Mouse (Mus musculus) hindbrain, embryonic 14.5 days (tissue): ENCODE results near the gene Fkbp4. TPM values are rescaled to one million over a fixed set of nuclear protein-coding genes. Genes with fewer than 3 reads are reported as not detected.

Experiments used
- ATAC-seq: fragments of 200-750 bp; cut with Nextera tagmentation; 2 replicates; pipeline ENCODE4 v1.8.0; 2017; ENCODE audit warnings: moderate number of reproducible peaks, mild to moderate bottlenecking, moderate TSS enrichment, moderate library complexity; ENCODE audit not compliant: low FRiP score
- DNase-seq: peaks from one replicate; pipeline ENCODE4 v3.0.0-alpha.2; 2015; ENCODE audit warnings: low spot score
- H3K27ac ChIP-seq: fragments of 300-500 bp; sonication (generic); 2 replicates; pipeline ENCODE4 v1.5.1; 2014; ENCODE audit warnings: mild to moderate bottlenecking, moderate library complexity
- H3K27me3 ChIP-seq: fragments of 300-500 bp; sonication (generic); 2 replicates; pipeline ENCODE4 v1.6.1; 2014; ENCODE audit warnings: mild to moderate bottlenecking, low read length, mixed read lengths; ENCODE audit not compliant: control insufficient read depth, insufficient read depth
- H3K36me3 ChIP-seq: fragments of 300-500 bp; sonication (generic); replicated peaks from 2 replicates; pipeline ENCODE4 v1.6.1; 2014; ENCODE audit not compliant: control insufficient read depth, insufficient read depth
- H3K4me1 ChIP-seq: fragments of 300-500 bp; sonication (generic); replicated peaks from 2 replicates; pipeline ENCODE4 v1.6.1; 2014; ENCODE audit warnings: antibody characterized with exemption, low read length, mixed read lengths; ENCODE audit not compliant: control insufficient read depth, insufficient read depth
- H3K4me2 ChIP-seq: fragments of 300-500 bp; sonication (generic); replicated peaks from 2 replicates; pipeline ENCODE4 v1.6.1; 2014; ENCODE audit warnings: mild to moderate bottlenecking, moderate library complexity
- H3K4me3 ChIP-seq: fragments of 300-500 bp; sonication (generic); replicated peaks from 2 replicates; pipeline ENCODE4 v1.5.1; 2014; ENCODE audit warnings: mild to moderate bottlenecking, low read length
- H3K9ac ChIP-seq: fragments of 300-500 bp; sonication (generic); 2 replicates; pipeline ENCODE4 v1.6.1; 2014
- H3K9me3 ChIP-seq: fragments of 300-500 bp; sonication (generic); 2 replicates; pipeline ENCODE4 v1.6.1; 2016; ENCODE audit warnings: low read length; ENCODE audit not compliant: control insufficient read depth
- WGBS: fragments of 180-500 bp; shearing (Covaris S2); extraction: QIAGEN DNeasy Blood & Tissue Kit; methylation state at CpG from one replicate; pipeline ENCODE4 v1.1.7; 2014; 5-methylcytosine and 5-hydroxymethylcytosine counted together
- polyA plus RNA-seq: library from polyadenylated mRNA; unstranded; fragments of >200 nt; fragmentation: Nextera tagmentation; extraction: Ambion mirVana; gene quantifications from 2 replicates; pipeline ENCODE4 v1.2.1, GENCODE M21; 2014

Gene Fkbp4
- polyA plus RNA-seq, 1 experiment from 2014 or later = 293 TPM

DNA sequence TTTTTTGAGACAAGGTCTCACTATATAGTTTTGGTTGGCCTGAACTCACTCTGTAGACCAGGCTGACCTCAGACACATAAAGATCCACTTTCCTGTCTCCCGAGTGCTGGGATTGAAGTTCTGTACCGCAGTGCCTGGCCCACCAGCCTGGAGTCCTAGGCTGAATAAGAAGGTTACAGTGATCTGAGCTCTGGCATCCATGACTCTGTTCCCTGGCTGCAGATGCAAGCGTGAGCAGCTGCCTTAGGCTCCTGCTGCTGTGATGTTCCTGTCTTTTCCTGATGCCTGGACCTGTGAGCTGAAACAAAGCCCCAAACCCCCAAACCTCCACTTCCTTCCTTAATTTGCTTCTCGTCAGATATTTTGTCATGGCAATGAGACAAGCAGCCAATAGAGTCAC lies 26.5 kb upstream of the Fkbp4 start:
- ATAC-seq = no peak
- WGBS = 88% methylated on average over 4 of the region's 4 CpGs
- no peaks in the 10 kb centered on the region for H3K4me1 ChIP-seq
- no peak overlapping the region for H3K4me3 ChIP-seq
- DNase-seq = no peak
- no peaks in the 10 kb centered on the region for H3K27me3 ChIP-seq
- H3K9ac ChIP-seq = no peak overlapping the region
- H3K4me2 ChIP-seq = no peak overlapping the region
- H3K27ac ChIP-seq = no peak overlapping the region
- H3K36me3 ChIP-seq = no peaks in the 10 kb centered on the region
- no peaks in the 10 kb centered on the region for H3K9me3 ChIP-seq

DNA sequence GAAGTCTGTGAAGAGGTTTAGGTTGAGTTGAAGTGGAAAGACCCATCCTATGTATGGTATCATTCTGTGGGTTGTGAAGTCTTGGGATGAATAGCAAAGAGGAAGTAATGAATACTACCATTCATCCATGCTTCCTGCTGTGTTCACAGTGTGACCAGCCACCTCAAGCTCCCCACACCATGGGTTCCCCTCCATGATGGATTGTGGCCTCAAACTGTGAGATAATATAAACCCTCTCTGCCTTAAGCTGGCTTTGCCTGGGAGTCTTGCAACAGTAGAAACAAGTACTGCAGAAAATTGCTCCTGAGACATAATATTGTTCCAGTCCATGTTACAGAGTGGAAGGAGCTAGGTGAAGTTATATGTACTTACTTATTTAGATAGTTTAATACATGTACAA lies 23.1 kb upstream of the Fkbp4 start:
- H3K36me3 ChIP-seq = no peaks in the 10 kb centered on the region
- H3K9ac ChIP-seq = no peak overlapping the region
- ATAC-seq = no peak
- no peak overlapping the region for H3K27ac ChIP-seq
- no peak overlapping the region for H3K4me3 ChIP-seq
- H3K9me3 ChIP-seq = no peaks in the 10 kb centered on the region
- no peak for DNase-seq
- H3K4me1 ChIP-seq = no peaks in the 10 kb centered on the region
- no peak overlapping the region for H3K4me2 ChIP-seq
- no peaks in the 10 kb centered on the region for H3K27me3 ChIP-seq

DNA sequence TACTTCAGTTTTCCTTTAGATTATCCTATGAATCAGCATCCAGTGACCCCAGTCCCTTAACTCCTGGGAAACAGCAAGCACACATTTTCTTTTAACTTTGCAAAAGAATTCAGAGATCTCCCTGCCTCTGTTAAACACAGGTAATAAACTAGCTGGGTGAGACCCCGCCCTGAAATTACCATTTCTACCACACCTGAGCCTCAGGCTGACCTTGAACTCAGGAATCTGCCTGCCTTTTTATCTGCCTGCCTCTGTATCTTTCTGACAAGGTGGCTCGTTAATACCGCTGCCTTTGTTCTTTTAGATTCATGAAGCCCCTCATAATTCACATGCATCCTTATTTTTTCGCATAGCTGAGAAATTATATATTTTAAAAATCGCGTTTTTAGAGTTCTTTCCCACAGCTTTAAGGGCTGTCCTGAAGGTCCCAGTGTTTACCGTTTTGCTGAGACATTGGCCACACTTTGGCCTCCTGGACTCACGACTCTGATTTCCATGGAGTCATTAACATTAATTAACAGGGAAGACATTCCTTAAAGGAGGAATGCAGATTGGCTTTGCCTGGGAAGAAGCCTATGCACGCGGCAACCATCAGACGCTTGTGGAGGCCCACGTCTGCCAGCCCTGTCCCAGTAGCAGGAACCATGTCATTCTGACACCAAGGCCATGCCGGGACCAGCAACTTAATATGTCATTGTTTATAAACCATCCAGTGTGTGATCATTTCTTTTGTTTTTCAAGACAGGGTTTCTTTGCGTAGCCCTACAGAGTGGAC lies 22.4 kb upstream of the Fkbp4 start:
- no peaks in the 10 kb centered on the region for H3K9me3 ChIP-seq
- DNase-seq (no peak), ATAC-seq (no peak)
- H3K4me3 ChIP-seq = no peak overlapping the region
- WGBS = 80% methylated on average over 14 of the region's 14 CpGs
- H3K4me2 ChIP-seq = no peak overlapping the region
- H3K4me1 ChIP-seq = no peaks in the 10 kb centered on the region
- no peak overlapping the region for H3K27ac ChIP-seq
- H3K9ac ChIP-seq = no peak overlapping the region
- no peaks in the 10 kb centered on the region for H3K36me3 ChIP-seq
- H3K27me3 ChIP-seq = no peaks in the 10 kb centered on the region

DNA sequence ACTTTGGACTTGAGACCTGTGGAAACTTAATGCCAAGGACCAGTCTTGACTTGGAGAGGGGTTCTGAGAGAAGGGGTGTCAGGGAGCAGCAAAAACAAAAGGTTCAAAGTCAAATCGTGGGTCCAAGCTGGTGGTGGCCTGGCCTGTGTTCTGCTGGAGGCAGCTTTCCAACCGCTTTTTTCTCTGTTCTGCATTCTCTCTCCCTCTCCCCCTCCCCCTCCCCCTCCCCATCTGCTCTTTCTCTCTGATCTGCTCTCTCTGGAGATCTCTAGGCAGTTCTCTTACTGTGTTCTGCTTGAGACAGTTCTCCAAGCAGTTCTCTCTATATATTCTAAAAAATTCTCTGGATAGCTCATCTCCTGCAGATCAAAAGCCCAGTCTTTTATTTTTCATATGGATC lies 21.8 kb upstream of the Fkbp4 start:
- Histone ChIP-seq H3K9ac (no peak overlapping the region), H3K4me1 (no peaks in the 10 kb centered on the region), H3K4me3 (no peak overlapping the region), H3K9me3 (no peaks in the 10 kb centered on the region), H3K27ac (no peak overlapping the region), H3K36me3 (no peaks in the 10 kb centered on the region), H3K4me2 (no peak overlapping the region), H3K27me3 (no peaks in the 10 kb centered on the region)
- DNase-seq (no peak), ATAC-seq (no peak)
- 22% methylated on average over 2 of the region's 2 CpGs for WGBS

DNA sequence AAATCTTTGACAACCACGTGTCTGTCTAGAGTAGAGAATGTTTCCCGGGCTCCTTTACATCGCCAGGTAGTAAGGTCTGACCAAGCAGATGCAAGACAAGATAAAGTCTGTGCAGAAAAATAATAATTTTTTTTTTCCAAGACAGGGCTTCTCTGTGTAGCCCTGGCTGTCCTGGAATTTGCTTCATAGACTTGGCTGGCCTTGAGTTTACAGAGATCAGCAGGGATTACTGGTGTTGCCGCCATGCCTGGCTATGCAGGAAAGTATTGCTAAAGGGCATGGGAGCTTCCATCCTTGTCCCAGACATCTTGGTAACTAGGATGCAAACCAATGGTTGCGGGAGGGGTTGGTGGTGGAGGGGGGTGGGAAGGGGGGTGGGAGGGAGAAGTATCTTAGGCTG lies 18.7 kb upstream of the Fkbp4 start:
- no peak overlapping the region for H3K4me3 ChIP-seq
- no peaks in the 10 kb centered on the region for H3K4me1 ChIP-seq
- H3K9me3 ChIP-seq = no peaks in the 10 kb centered on the region
- H3K27ac ChIP-seq = no peak overlapping the region
- no peaks in the 10 kb centered on the region for H3K27me3 ChIP-seq
- no peaks in the 10 kb centered on the region for H3K36me3 ChIP-seq
- DNase-seq (no peak), ATAC-seq (no peak)
- 79% methylated on average over 5 of the region's 5 CpGs for WGBS
- no peak overlapping the region for H3K4me2 ChIP-seq
- no peak overlapping the region for H3K9ac ChIP-seq

DNA sequence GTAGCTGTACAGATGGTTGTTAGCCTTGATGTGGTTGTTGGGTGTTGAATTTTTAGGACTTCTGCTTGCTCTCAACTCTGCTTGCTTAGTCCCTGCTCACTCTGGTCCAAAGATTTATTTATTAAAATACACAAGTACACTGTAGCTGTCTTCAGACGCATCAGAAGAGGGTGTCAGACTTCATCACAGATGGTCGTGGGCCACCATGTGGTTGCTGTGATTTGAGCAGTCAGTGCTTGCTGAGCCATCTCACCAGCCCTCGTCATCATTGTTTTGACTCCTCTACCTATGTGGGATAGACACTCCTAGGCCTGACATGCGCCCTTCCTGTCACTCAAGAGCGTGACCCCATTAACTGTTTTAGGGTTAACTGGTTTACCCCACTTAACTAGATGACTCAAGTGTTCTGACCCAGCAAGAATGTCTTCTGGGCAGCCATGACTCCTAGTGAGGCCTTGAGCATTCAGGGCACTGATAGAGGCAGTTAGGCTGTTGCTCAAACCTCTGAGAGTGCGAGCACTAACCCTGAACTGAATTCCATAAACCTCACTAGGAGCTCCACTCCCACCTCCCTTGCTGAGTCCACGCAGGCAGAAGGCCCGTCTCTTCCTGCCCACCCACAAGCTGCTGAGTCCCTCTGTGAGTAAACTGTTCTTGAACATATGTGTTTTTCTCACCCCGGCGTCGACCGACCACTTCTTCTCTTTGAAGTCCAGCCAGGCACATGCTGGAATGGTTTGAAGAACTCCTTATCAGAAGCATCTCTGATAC lies 17.5 kb upstream of the Fkbp4 start:
- DNase-seq (no peak), ATAC-seq (no peak)
- H3K27ac ChIP-seq = no peak overlapping the region
- H3K27me3 ChIP-seq = no peaks in the 10 kb centered on the region
- H3K36me3 ChIP-seq = no peaks in the 10 kb centered on the region
- WGBS = 87% methylated on average over 12 of the region's 12 CpGs
- no peak overlapping the region for H3K4me2 ChIP-seq
- H3K9me3 ChIP-seq = no peaks in the 10 kb centered on the region
- H3K9ac ChIP-seq = no peak overlapping the region
- no peak overlapping the region for H3K4me3 ChIP-seq
- H3K4me1 ChIP-seq = no peaks in the 10 kb centered on the region

DNA sequence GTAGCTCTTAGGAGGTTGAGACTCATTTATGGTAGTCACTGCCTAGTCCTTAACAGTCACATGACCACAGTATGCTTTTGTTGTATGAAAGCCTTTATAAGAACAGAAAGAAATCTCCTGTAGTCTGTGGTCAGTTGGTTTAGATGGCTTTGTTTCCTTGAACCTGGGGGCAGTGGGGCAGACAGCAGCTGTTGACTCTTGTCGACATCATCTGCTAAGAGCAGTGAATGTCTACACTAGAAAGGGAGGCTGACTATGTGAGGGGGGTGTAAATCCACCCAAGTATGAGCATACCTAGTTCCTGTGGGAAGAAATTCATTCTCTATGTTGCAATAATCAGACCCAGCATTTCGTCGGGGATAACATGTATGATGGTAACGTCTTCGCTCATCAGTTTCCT lies 8.6 kb upstream of the Fkbp4 start:
- H3K27ac ChIP-seq = no peak overlapping the region
- no peak for DNase-seq
- H3K36me3 ChIP-seq = no peaks in the 10 kb centered on the region
- H3K27me3 ChIP-seq = no peaks in the 10 kb centered on the region
- H3K4me1 ChIP-seq = no peaks in the 10 kb centered on the region; the same call in 1 of the 2 replicates
- no peak overlapping the region for H3K9ac ChIP-seq
- H3K4me3 ChIP-seq = no peak overlapping the region
- H3K4me2 ChIP-seq = no peak overlapping the region
- no peaks in the 10 kb centered on the region for H3K9me3 ChIP-seq
- no peak for ATAC-seq
- 98% methylated on average over 5 of the region's 5 CpGs for WGBS

DNA sequence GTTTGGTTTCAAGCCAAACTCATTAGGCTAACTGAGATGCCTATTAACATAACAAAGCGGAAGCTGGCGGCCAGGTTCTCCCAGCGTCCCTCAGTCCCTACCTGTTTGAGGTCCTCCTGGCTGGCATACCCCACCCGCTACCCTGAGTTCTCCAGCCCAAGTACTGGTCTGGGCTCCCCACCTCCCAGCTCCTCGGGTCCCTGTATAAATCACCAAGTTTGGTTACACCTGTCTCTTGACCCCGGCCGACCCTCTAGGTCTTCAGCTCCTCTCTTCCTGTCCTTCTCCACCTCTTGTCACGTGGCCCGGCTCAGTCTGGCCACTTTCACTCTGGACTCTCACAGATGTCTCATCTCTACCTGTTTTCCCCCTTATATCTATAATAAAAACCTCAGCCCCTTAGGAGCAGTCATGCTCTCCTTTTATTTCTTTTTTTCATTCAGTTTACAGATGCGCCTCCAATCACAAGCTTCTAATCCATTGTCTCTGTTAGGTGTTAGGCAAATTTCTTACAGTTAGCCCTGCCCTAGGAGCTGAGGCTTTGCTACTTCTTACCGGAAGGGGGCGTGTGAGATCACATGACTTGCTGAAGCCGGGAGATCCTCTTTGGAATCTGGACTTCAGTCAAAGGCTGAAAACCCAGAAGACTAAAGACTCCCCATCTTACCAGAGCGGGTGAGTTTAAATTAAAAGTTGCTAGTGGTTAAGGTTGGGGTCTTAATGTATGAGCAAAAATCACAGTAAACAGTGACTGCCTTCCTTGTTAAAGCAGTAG lies 7.5 kb upstream of the Fkbp4 start:
- Histone ChIP-seq H3K27me3 (no peaks in the 10 kb centered on the region), H3K4me2 (peak overlapping the region; percentile 38), H3K36me3 (no peaks in the 10 kb centered on the region), H3K9ac (no peak overlapping the region), H3K4me3 (no peak overlapping the region), H3K9me3 (no peaks in the 10 kb centered on the region), H3K4me1 (no peaks in the 10 kb centered on the region; the same call in 1 of the 2 replicates), H3K27ac (no peak overlapping the region)
- WGBS = 13% methylated on average over 14 of the region's 14 CpGs
- ATAC-seq (peak; percentile 71; the same call in 1 of the 2 replicates), DNase-seq (peak; percentile 75)

DNA sequence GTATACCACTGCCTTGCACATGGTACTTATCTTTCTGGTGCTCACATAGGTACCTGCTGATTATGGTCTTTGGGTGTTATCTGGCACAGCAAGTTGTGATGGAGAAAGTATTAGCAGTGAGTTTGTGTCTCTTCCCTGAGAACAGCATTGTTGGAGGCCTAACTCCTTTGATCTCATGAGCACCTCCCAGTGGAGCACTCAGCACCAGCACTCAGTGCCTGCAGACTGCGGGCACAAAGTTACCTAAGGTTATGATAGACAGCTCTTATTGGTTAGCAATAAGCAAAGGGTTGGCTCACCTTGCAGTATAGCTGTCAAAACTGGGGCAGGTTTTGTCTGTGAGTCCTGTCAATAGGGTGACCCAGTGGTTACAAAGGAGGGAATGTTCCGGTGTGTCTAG lies 1.8 kb upstream of the Fkbp4 start:
- Histone ChIP-seq H3K36me3 (peaks cover 12% of the 10 kb centered on the region), H3K9me3 (no peaks in the 10 kb centered on the region), H3K27me3 (no peaks in the 10 kb centered on the region), H3K4me2 (no peak overlapping the region), H3K9ac (no peak overlapping the region), H3K27ac (no peak overlapping the region), H3K4me1 (peaks cover 8% of the 10 kb centered on the region), H3K4me3 (no peak overlapping the region)
- 94% methylated on average over 2 of the region's 2 CpGs for WGBS
- ATAC-seq (no peak), DNase-seq (no peak)
